Mouse (Mus musculus) lung, postnatal 0 days (tissue): ENCODE data around the gene 4930432K21Rik.

Source experiments
- CTCF ChIP-seq: IDR thresholded peaks from 2 replicates; pipeline ENCODE4 v1.5.1; 2016; ENCODE audit warnings: antibody characterized with exemption, mild to moderate bottlenecking
- EP300 ChIP-seq: IDR thresholded peaks from 2 replicates; pipeline ENCODE4 v1.6.1; 2016; ENCODE audit warnings: antibody characterized with exemption, mild to moderate bottlenecking, control low read depth

- TF ChIP-seq CTCF: no peak
- no peak for TF ChIP-seq EP300
These were observed 70.3 kb downstream of the 4930432K21Rik start for GRCm38 (mm10) chr8:84218143-84218542.
